Mouse (Mus musculus): ENCODE measurements around the gene Pced1b.

DNA sequence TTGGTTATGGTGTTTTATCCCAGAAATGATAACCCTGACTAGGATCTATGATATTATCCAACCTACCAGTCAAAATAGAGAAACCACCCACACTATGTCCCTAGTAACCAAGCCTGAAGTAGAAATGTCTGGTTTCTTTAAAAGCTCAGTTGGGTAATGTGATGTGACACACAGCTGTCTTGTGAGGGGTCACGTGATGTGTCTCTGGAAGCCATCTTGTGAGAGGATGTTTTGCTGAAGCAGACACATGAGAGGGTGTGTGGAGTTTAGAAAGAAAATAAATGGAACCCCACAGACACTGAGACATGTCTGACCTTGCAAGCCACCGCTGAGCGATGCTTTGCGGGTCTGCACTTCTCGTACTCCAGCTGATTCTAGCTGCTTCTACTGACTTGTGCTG, 30.1 kb upstream of the Pced1b start:
- TF ChIP-seq CTCF (IDR thresholded peaks at IDR 0.05; ENCODE audit: low read depth) (no peak), EP300 (IDR thresholded peaks at IDR 0.05; ENCODE audit: low read depth) (no peak)
